Mouse (Mus musculus): ENCODE data around the gene Sgsm2.
"Not testable (repeated sequence)": the region's sequence is repeated elsewhere in the genome, so short reads cannot be mapped to it uniquely, and the experiment has no call there.

The Sgsm2 gene

GRCm38 (mm10) chr11:74828965-74829550, 67.8 kb downstream of the Sgsm2 start:
- no peak for DNase-seq (ENCODE audit: low read depth, low spot score)

GRCm38 (mm10) chr11:74828404-74828931, 68.4 kb downstream of the Sgsm2 start:
- no peak for DNase-seq (ENCODE audit: low read depth, low spot score)

GRCm38 (mm10) chr11:74827791-74828403, 69.0 kb downstream of the Sgsm2 start:
- DNase-seq (ENCODE audit: low read depth, low spot score) = no peak

GRCm38 (mm10) chr11:74826702-74827101, 70.2 kb downstream of the Sgsm2 start:
- no peak for DNase-seq (ENCODE audit: low read depth, low spot score)

GRCm38 (mm10) chr11:74826151-74826550, 70.7 kb downstream of the Sgsm2 start:
- DNase-seq (ENCODE audit: low read depth, low spot score) = no peak

GRCm38 (mm10) chr11:74822746-74823440, 74.0 kb downstream of the Sgsm2 start:
- no peak for DNase-seq (ENCODE audit: low read depth, low spot score)

- no peak for DNase-seq (ENCODE audit: low read depth, low spot score)
Observed at GRCm38 (mm10) chr11:74821463-74821862, 75.4 kb downstream of the Sgsm2 start.

GRCm38 (mm10) chr11:74820921-74821320, 75.9 kb downstream of the Sgsm2 start:
- DNase-seq (ENCODE audit: low read depth, low spot score) = no peak

- no peak for DNase-seq (ENCODE audit: low read depth, low spot score)
Observed at GRCm38 (mm10) chr11:74815795-74816194, 81.1 kb downstream of the Sgsm2 start.

- no peak for DNase-seq (ENCODE audit: low read depth, low spot score)
Observed at GRCm38 (mm10) chr11:74811538-74811937, 85.3 kb downstream of the Sgsm2 start.

GRCm38 (mm10) chr11:74811027-74811426, 85.8 kb downstream of the Sgsm2 start:
- not testable (repeated sequence) for DNase-seq (ENCODE audit: low read depth, low spot score)

GRCm38 (mm10) chr11:74810134-74810533, 86.7 kb downstream of the Sgsm2 start:
- DNase-seq (ENCODE audit: low read depth, low spot score) = no peak

- DNase-seq (ENCODE audit: low read depth, low spot score) = no peak
Observed at GRCm38 (mm10) chr11:74808251-74808853, 88.5 kb downstream of the Sgsm2 start.

- no peak for DNase-seq (ENCODE audit: low read depth, low spot score)
Observed at GRCm38 (mm10) chr11:74807246-74807882, 89.5 kb downstream of the Sgsm2 start.

- no peak for DNase-seq (ENCODE audit: low read depth, low spot score)
Observed at GRCm38 (mm10) chr11:74804081-74804627, 92.7 kb downstream of the Sgsm2 start.

GRCm38 (mm10) chr11:74800658-74801057, 96.2 kb downstream of the Sgsm2 start:
- DNase-seq (ENCODE audit: low read depth, low spot score) = no peak

Measured in retina, postnatal 7 days (tissue).